Mouse (Mus musculus) intestine, postnatal 0 days (tissue): Measurements from ENCODE around the gene Map3k14. TPM values are rescaled to one million over a fixed set of nuclear protein-coding genes. Genes with fewer than 3 reads are reported as not detected.

Experiments
- ATAC-seq: fragments of 200-750 bp; cut with Nextera tagmentation; 2 replicates; pipeline ENCODE4 v1.8.0; 2017; ENCODE audit warnings: mild to moderate bottlenecking, moderate TSS enrichment, moderate library complexity
- H3K27ac ChIP-seq: fragments of 300-500 bp; sonication (generic); 2 replicates; pipeline ENCODE4 v1.5.1; 2014; ENCODE audit warnings: mild to moderate bottlenecking, low read depth, low read length, moderate library complexity
- H3K27me3 ChIP-seq: fragments of 300-500 bp; sonication (generic); replicated peaks from 2 replicates; pipeline ENCODE4 v1.6.1; 2014; ENCODE audit warnings: low read length, mixed read lengths; ENCODE audit not compliant: control insufficient read depth, insufficient read depth
- H3K36me3 ChIP-seq: fragments of 300-500 bp; sonication (generic); 2 replicates; pipeline ENCODE4 v1.6.1; 2014; ENCODE audit warnings: mild to moderate bottlenecking, moderate library complexity; ENCODE audit not compliant: control insufficient read depth, insufficient read depth
- H3K4me1 ChIP-seq: fragments of 300-500 bp; sonication (generic); replicated peaks from 2 replicates; pipeline ENCODE4 v1.6.1; 2014; ENCODE audit warnings: antibody characterized with exemption, low read length, mixed read lengths; ENCODE audit not compliant: control insufficient read depth, insufficient read depth
- H3K4me2 ChIP-seq: fragments of 300-500 bp; sonication (generic); replicated peaks from 2 replicates; pipeline ENCODE4 v1.6.1; 2014; ENCODE audit warnings: low read depth, mild to moderate bottlenecking, moderate library complexity
- H3K4me3 ChIP-seq: fragments of 300-500 bp; sonication (generic); 2 replicates; pipeline ENCODE4 v1.5.1; 2014; ENCODE audit warnings: low read depth, low read length
- H3K9ac ChIP-seq: fragments of 300-500 bp; sonication (generic); 2 replicates; pipeline ENCODE4 v1.6.1; 2014; ENCODE audit warnings: mild to moderate bottlenecking, low read depth, low read length
- H3K9me3 ChIP-seq: fragments of 300-500 bp; sonication (generic); 2 replicates; pipeline ENCODE4 v1.6.1; 2016; ENCODE audit warnings: mixed run types; ENCODE audit not compliant: control insufficient read depth
- CTCF ChIP-seq: sonication (generic); IDR thresholded peaks from 2 replicates; pipeline ENCODE4 v1.5.1; 2016; ENCODE audit warnings: low read depth, mild to moderate bottlenecking, control low read depth, antibody characterized with exemption, moderate library complexity
- WGBS: fragments of 180-500 bp; shearing (Covaris S2); extraction: QIAGEN DNeasy Blood & Tissue Kit; methylation state at CpG from one replicate; pipeline ENCODE4 v1.1.7; 2014; 5-methylcytosine and 5-hydroxymethylcytosine counted together
- polyA plus RNA-seq: library from polyadenylated mRNA; unstranded; fragments of >200 nt; fragmentation: Nextera tagmentation; extraction: Ambion mirVana; gene quantifications from 2 replicates; pipeline ENCODE4 v1.2.1, GENCODE M21; 2015

Map3k14 gene
- polyA plus RNA-seq, 1 experiment from 2014 or later, result 1.6 TPM

- Histone ChIP-seq H3K9me3 (no peaks in the 10 kb centered on the region), H3K9ac (no peak overlapping the region), H3K36me3 (peaks cover 27% of the 10 kb centered on the region), H3K27me3 (no peaks in the 10 kb centered on the region), H3K4me3 (no peak overlapping the region), H3K4me2 (no peak overlapping the region), H3K27ac (no peak overlapping the region), H3K4me1 (no peaks in the 10 kb centered on the region)
- TF ChIP-seq CTCF, result no peak
- WGBS, result 88% methylated on average over 6 of the region's 6 CpGs
- no peak for ATAC-seq
Measured at GRCm38 (mm10) chr11:103236431-103236830, 30.8 kb downstream of the Map3k14 start.

- H3K4me1 ChIP-seq, result no peaks in the 10 kb centered on the region
- no peaks in the 10 kb centered on the region for H3K9me3 ChIP-seq
- H3K9ac ChIP-seq, result no peak overlapping the region
- no peak overlapping the region for H3K4me2 ChIP-seq
- WGBS, result 48% methylated on average over 11 of the region's 11 CpGs
- H3K4me3 ChIP-seq, result no peak overlapping the region
- H3K27ac ChIP-seq, result no peak overlapping the region
- no peak for ATAC-seq
- no peaks in the 10 kb centered on the region for H3K27me3 ChIP-seq
- H3K36me3 ChIP-seq, result peaks cover 33% of the 10 kb centered on the region
- no peak for TF ChIP-seq CTCF
Measured at GRCm38 (mm10) chr11:103235702-103236101, 31.6 kb downstream of the Map3k14 start.

GRCm38 (mm10) chr11:103234447-103234846, 32.8 kb downstream of the Map3k14 start:
- Histone ChIP-seq H3K27me3 (no peaks in the 10 kb centered on the region), H3K4me1 (no peaks in the 10 kb centered on the region), H3K4me3 (no peak overlapping the region), H3K9me3 (no peaks in the 10 kb centered on the region), H3K36me3 (peaks cover 42% of the 10 kb centered on the region), H3K27ac (no peak overlapping the region), H3K9ac (no peak overlapping the region), H3K4me2 (no peak overlapping the region)
- WGBS, result 52% methylated on average over 1 of the region's 1 CpGs
- ATAC-seq, result no peak; the same call in 1 of the 2 replicates
- TF ChIP-seq CTCF, result no peak

GRCm38 (mm10) chr11:103232966-103233365, 34.3 kb downstream of the Map3k14 start:
- Histone ChIP-seq H3K27me3 (no peaks in the 10 kb centered on the region), H3K9me3 (no peaks in the 10 kb centered on the region), H3K9ac (no peak overlapping the region), H3K4me3 (no peak overlapping the region), H3K4me2 (no peak overlapping the region), H3K4me1 (no peaks in the 10 kb centered on the region), H3K36me3 (peaks cover 32% of the 10 kb centered on the region), H3K27ac (no peak overlapping the region)
- TF ChIP-seq CTCF, result peak; percentile 90
- 29% methylated on average over 7 of the region's 7 CpGs for WGBS
- ATAC-seq, result no peak

GRCm38 (mm10) chr11:103231367-103231766, 35.9 kb downstream of the Map3k14 start:
- no peaks in the 10 kb centered on the region for H3K9me3 ChIP-seq
- H3K4me1 ChIP-seq, result no peaks in the 10 kb centered on the region
- no peak for TF ChIP-seq CTCF
- H3K27me3 ChIP-seq, result no peaks in the 10 kb centered on the region
- no peak overlapping the region for H3K27ac ChIP-seq
- no peak for ATAC-seq
- WGBS, result 97% methylated on average over 7 of the region's 7 CpGs
- no peak overlapping the region for H3K4me3 ChIP-seq
- H3K4me2 ChIP-seq, result no peak overlapping the region
- H3K9ac ChIP-seq, result no peak overlapping the region
- peaks cover 38% of the 10 kb centered on the region for H3K36me3 ChIP-seq

GRCm38 (mm10) chr11:103230626-103231025, 36.6 kb downstream of the Map3k14 start:
- peaks cover 39% of the 10 kb centered on the region for H3K36me3 ChIP-seq
- H3K27ac ChIP-seq, result no peak overlapping the region; the same call in 1 of the 2 replicates
- no peaks in the 10 kb centered on the region; the same call in 1 of the 2 replicates for H3K4me1 ChIP-seq
- H3K4me3 ChIP-seq, result no peak overlapping the region
- WGBS, result 85% methylated on average over 19 of the region's 19 CpGs
- no peak for TF ChIP-seq CTCF
- no peaks in the 10 kb centered on the region for H3K27me3 ChIP-seq
- no peak for ATAC-seq
- H3K9me3 ChIP-seq, result no peaks in the 10 kb centered on the region
- H3K4me2 ChIP-seq, result no peak overlapping the region
- no peak overlapping the region; the same call in 1 of the 2 replicates for H3K9ac ChIP-seq

- H3K4me3 ChIP-seq, result no peak overlapping the region
- ATAC-seq, result no peak
- H3K27me3 ChIP-seq, result no peaks in the 10 kb centered on the region
- no peak overlapping the region for H3K9ac ChIP-seq
- TF ChIP-seq CTCF, result peak; percentile 47
- H3K4me1 ChIP-seq, result no peaks in the 10 kb centered on the region; the same call in 1 of the 2 replicates
- WGBS, result 93% methylated on average over 2 of the region's 2 CpGs
- H3K4me2 ChIP-seq, result no peak overlapping the region
- H3K36me3 ChIP-seq, result peaks cover 49% of the 10 kb centered on the region
- no peaks in the 10 kb centered on the region for H3K9me3 ChIP-seq
- H3K27ac ChIP-seq, result no peak overlapping the region
Measured at GRCm38 (mm10) chr11:103229608-103230007, 37.7 kb downstream of the Map3k14 start.
